Mouse (Mus musculus) cerebellum, adult 11 months (tissue): ENCODE data around the gene Sf3b5.
"Not testable (repeated sequence)": the region's sequence is repeated elsewhere in the genome, so short reads cannot be mapped to it uniquely, and the experiment has no call there.

Experiments used
- DNase-seq: peaks from one replicate; pipeline ENCODE4 v3.0.0; 2022

The Sf3b5 gene

DNA sequence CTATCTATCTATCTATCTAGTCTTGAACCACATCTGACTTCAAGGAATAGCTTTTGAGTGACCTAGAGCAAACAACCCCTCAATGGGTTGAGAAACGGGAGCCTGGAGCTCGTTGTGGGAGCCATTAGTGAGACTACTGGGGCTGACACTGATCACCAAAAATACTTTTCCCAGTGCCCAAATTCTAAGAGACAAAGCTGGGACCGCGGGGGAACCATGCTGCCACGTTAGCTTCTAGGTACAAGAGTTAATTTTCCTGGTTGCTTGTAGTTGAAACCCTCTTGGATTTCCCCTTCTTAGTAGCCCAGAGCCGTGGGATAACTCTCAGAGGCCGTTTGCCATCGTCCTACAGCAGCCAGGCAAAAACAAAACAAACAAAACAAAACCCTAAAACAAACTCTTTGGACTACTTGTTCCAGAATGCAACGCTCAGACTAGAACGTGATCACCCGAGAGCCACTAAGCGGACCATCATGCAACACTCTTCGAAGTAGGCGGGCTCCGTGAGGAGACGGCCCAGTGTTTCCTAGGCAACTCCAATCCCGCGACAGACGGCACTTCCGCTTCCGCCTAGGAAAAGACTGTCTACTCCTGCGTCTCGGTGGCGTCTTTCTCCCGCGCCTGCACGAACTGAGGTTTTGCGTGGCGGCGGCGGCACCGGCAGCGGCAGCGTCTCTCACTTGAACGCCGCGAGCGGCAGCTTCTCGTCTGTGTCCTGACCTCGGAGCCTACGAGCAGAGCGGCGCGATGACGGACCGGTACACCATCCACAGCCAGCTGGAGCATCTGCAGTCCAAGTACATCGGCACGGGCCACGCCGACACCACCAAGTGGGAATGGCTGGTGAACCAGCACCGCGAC, 3.0 kb downstream of the Sf3b5 start:
- peak; percentile 91 for DNase-seq

DNA sequence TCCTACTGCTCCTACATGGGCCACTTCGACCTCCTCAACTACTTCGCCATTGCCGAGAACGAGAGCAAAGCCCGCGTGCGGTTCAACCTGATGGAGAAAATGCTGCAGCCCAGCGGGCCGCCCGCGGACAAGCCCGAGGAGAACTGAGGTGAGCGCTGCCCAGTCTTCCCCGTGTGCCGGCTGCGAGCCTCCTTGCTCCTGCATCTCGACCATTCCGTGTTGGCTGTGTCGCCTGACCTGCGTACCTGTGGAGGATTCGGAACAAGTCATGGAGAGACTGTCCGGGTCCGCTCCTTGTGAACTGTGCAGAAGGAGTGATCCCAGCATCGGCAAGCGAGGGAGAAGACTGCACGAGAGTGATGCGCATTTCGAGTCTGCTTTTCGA, 3.6 kb downstream of the Sf3b5 start:
- no peak for DNase-seq

DNA sequence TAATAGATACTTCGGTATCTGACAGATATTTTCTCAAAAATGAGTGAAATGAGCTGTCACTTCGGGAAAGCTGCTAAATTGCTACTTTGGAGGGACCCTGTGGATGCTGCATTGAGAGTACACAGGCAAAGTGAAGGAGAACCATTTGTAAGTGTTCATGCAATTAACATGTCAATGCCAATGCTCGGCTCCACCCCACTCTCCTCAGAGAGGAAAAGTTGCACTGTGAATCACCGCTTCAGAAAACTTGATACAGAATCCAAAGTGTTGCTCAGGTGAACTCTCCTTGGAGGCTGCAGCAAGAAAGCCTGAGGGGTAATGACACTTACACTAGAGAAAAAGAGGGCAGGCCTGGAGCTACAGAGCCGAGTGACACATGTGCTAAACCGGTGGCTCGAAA, 8.9 kb downstream of the Sf3b5 start:
- DNase-seq = no peak

DNA sequence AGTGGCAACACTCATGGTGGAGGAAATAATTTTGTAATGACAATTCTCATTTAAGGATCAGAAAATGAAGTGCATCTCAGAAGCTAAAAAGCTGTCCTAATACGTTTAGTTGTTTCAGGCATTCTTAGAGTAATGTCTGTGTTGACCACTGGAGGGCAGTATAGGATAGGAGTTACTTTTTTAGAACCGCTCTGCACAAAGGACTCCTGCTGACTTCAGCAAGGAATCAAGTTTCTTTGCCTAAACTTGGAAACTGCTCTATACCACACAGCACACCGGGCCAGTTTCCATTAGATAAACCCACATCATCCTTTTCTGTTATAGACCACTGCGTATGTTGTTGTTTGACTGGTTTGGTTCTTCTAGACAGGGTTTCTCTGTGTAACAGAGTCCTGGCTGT, 11.4 kb downstream of the Sf3b5 start:
- DNase-seq = peak; percentile 25

DNA sequence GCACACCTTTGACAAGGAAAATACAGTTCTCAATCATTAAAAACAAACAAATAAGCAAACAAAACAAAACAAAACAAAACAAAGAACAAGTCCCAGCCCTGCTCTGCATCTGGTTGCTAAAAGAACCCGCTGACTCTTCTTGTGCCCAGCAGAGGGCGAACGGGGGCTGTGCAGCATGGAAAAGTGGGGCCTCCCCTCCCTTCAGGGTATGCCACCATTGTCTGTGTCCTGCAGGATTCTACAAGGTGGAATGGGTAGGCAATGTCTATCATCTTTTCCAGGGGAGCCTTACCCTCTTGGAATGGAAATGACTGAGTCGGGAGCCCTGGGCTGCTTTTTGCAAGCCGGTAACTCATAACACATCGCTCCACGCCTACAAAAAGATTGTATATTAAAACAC, 13.4 kb downstream of the Sf3b5 start:
- no peak for DNase-seq

DNA sequence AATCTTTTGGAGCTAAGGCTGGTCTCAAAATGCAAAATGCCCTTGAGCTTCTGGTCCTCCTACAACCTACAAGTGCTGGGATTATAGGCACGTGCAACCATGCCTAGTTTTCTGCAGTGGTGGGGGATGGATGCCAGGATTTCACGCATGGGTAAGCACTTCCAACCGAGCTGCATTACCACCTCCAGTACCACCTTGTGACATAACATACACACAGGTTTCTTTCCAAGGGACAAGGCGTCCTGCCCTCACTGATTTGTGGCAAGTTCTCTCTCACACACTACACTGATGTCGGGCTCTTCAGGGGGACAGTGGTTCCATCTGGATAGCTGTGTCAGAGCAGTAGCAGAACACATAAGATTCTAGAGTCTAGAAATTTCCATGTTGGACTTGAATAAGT, 13.9 kb downstream of the Sf3b5 start:
- DNase-seq = no peak

DNA sequence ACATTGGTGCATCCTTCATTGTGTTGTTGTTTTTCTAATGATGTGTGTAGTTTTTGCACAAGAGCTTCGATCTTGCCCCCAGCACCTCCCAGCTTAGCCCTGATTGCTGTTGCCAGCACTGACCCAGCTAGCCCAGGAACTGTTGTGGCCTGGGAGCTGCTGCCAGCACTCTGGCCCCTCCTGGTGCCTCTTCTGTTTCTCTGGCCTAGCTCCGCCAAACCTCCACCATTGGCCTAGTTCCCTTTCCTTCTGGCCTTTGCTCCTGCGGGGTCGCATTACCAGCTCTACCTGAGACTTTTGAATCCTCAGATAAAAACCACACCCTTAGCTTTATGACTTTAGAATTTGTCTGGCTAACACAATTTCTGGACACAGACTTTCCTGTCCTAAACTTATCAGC, 17.0 kb downstream of the Sf3b5 start:
- no peak for DNase-seq

DNA sequence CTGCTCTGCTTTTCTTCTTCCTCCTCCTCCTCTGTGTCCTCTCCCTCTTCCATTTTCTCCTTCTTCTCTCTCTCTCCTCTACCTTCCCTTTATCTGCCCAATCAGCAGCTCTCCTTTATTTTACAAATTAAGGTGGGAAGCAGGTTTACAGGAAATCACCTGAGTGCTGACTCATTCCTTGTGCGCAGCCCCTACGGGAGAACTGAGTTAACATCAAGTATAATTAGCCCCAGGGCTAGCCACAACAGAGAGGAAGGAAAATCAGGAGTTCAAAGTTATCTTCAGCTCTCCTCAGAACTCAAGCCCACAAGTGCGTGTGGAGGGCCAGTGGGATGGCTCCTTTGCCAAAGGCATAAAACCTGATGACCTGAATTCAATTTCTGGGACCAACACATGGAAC, 18.8 kb downstream of the Sf3b5 start:
- DNase-seq = not testable (repeated sequence)

DNA sequence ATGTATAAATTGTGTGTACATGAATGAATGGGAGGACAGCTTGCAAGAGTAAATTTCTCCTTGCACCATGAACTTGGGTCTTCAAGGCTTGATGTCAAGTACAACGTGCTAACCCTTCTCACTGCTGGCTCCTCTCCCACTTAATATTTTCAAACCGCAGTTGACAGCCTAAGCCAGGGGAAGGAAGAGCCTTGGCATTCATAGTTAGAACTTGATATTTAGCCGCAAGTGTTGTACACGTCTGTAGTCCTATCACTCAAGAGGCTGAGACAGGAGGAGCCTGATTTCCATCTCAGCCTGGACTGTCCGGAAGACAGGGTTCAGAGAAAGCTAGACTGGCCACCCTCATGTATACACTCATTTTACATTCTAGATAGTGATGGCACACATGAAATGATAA, 22.6 kb downstream of the Sf3b5 start:
- no peak for DNase-seq

DNA sequence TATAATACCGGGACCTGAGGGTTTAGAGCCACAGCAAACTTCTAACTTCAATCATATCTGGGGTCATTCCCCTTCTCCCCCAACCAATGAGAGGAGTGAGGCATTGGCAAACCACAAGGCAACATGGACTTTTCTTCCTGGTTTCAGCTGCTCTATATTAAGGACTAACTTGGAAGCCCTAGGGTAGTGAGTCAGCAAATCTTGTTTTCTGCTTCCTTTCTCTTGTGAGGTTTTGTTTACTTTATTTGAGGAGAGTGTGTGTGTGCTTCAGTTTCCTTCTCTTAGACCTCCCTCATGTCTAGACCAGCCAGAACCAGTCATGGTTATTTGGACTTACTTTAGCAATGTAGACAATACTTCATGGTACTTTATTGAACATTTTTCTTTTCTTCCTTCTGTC, 23.1 kb downstream of the Sf3b5 start:
- no peak for DNase-seq

DNA sequence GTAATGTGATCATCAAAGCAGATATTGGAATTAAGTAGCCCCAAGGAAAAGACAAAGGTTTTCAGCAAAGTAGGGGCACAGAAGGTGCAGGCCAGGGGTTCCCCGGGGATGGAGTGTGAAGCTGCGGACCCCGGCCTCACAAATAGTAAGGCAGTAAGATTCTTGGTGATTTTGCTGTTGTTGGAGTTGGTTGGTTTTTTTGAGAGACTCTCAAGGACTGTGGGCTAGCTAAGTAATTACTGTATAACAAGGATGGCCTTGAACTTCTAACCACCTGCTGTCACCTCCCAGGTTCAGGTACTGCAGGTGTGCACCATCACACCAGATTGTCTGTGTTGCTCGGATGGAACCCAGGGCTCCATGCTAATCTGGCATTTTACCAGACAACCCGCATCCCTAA, 24.3 kb downstream of the Sf3b5 start:
- DNase-seq = no peak

DNA sequence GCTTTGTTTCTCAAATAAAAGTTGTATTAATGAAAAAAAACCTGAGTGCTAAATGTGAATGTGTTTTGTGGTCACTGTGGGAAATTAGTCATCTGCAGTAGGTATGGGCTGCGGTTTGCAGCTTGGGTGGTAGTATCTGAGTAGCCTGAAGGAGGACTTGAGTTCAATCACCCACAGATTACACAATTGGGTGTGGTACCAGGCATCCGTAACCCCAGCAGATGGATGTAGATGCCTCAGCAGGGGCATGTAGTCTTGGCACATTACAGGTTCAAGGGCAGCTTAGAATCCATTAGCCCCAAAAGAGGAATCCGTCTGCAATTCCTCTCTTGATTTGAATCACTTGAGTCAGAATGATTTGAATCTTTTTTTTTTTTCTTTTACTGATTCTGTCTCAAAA, 30.1 kb downstream of the Sf3b5 start:
- no peak for DNase-seq

DNA sequence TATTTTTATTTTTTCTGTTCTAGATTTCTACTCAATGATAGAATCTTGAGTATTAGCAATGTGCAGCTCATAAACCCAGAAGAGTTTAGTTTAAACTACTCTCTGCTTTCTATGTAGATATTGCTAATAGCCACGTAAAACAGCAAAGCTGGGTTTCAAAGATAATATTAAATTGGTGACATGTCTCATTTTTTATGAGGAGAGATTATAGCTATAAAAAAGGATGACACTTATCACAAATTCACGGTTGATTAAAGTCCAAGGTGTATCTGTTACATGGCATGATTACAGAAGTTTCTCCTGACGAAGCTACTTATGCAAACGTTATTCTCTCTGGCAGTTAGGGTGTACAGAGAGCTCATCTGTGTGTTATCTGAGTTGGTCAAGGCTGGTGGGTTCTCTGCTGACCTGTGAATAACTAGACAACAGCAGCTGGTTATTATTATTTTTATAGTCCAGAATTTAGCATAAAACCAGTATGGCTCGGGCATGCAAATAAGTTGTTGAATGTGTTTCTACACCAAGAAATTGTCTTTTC, 34.6 kb downstream of the Sf3b5 start:
- no peak for DNase-seq

DNA sequence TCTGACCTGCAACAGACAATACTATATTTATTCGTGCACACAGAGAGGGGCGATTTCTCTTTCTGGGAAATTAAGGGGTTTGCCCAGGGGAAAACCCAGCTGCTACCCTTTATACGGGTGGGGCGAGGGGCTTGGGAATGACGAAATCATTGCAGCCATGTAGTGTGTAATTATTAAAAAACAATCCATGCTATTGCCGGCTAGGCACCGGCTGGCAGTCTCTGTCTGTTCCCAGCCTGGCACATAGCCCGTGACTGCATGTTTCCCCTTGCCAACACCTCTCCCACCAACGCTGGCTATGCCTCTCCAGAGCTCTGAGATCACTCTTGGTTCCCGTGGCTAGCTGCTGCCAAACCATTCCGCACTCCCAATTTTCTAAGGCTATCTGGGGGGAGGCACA, 39.5 kb downstream of the Sf3b5 start:
- no peak for DNase-seq

DNA sequence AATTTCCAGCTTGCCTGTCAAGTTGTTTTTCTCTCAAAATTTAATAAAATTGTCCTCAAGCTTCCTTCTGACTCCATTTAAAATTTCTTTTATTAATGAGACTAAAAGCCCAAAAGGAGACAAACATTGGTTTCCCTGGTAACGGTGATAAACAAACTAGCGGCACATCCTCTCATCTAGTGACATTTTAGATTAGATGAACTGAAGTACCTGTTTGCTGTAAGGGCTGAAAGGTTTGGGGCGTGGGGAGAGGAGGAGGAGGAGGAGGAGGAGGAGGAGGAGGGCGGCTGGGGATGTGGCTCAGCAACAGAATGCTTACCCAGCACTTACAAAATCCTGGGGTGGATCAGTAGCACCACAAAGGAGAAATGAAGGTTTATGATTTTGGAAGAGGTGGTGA, 42.7 kb downstream of the Sf3b5 start:
- no peak for DNase-seq

DNA sequence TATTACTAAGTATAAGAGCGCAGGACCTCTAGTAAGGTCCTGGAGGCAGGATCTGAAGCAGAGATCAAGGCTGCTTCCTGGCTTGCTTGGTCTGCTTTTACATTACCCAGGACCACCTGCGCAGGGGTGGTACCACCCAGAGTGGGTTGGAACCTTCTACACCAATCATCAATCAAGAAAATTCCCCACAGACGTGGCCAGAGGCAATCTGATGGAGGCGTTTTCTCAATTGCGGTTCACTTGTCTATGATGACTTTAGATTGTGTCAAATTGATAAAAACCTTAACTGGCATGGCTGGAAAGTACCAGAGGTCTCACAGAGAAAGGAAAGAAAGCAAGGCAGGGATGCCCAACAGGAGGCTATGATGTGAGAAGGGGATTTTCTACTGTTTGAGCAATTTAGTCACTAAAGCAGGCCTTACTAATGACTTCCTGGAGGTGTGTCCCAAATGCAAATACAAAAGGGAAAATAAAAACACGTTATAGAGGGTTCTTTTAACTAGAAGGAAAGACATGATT, 51.8 kb downstream of the Sf3b5 start:
- no peak for DNase-seq
